Mouse (Mus musculus): ENCODE measurements around the gene Zfp609.
"Not testable (repeated sequence)": the region's sequence is repeated elsewhere in the genome, so short reads cannot be mapped to it uniquely, and the experiment has no call there.

Gene Zfp609

GRCm38 (mm10) chr9:65818402-65818801 lies 9.0 kb downstream of the Zfp609 start:
- no peak for DNase-seq (ENCODE audit: low read depth, low spot score)

GRCm38 (mm10) chr9:65812841-65813240 lies 14.5 kb downstream of the Zfp609 start:
- DNase-seq (ENCODE audit: low read depth, low spot score): no peak

- DNase-seq (ENCODE audit: low read depth, low spot score): no peak
Observed at GRCm38 (mm10) chr9:65811784-65812183, 15.6 kb downstream of the Zfp609 start.

GRCm38 (mm10) chr9:65807818-65808217 lies 19.5 kb downstream of the Zfp609 start:
- DNase-seq (ENCODE audit: low read depth, low spot score): no peak

GRCm38 (mm10) chr9:65807251-65807650 lies 20.1 kb downstream of the Zfp609 start:
- DNase-seq (ENCODE audit: low read depth, low spot score): no peak

GRCm38 (mm10) chr9:65799770-65800169 lies 27.6 kb downstream of the Zfp609 start:
- no peak for DNase-seq (ENCODE audit: low read depth, low spot score)

DNA sequence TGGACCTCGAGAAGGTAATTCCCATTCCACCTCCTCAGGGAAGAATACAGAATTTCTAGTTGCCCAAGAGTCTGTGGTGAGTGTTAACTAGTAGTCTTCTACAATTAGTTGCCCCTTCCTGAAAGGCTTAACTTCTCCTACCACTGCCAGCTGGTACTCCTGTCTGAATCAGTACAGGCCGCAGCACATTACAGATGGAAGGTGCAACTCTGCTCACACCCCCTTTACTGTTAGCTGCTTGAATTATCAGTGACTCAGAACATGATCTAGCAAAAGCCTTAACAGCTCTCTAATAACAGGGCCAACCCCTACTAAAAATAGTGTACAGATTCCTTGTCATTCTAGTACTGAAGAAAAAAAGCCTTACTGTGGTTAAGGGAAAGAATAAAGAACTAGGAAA lies 31.7 kb downstream of the Zfp609 start:
- no peak for DNase-seq (ENCODE audit: low read depth, low spot score)

- no peak for DNase-seq (ENCODE audit: low read depth, low spot score)
Observed at GRCm38 (mm10) chr9:65794313-65794712, 33.1 kb downstream of the Zfp609 start.

- no peak for DNase-seq (ENCODE audit: low read depth, low spot score)
Observed at GRCm38 (mm10) chr9:65793506-65793905, 33.9 kb downstream of the Zfp609 start.

GRCm38 (mm10) chr9:65793086-65793485 lies 34.3 kb downstream of the Zfp609 start:
- no peak for DNase-seq (ENCODE audit: low read depth, low spot score)

DNA sequence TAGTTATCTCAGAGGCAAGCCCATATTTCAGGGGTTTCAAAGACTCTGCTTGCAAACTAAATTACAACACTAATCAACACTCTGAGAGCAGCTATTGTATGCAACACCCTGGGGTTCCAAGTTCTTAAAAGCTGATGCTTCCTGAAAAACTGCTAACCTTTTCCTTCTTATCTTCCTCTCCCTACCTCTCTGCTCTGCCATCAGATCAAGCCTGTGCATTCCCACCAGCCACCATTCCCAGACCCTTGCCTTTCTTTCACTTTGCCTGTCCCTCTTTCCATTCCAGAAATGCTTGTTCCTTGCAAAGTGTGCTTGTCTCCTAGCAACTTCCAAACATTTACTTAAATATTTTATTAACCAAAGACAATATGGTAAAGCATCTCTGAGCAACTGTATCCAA lies 35.5 kb downstream of the Zfp609 start:
- DNase-seq (ENCODE audit: low read depth, low spot score): no peak

- DNase-seq (ENCODE audit: low read depth, low spot score): no peak
Observed at GRCm38 (mm10) chr9:65791106-65791505, 36.3 kb downstream of the Zfp609 start.

DNA sequence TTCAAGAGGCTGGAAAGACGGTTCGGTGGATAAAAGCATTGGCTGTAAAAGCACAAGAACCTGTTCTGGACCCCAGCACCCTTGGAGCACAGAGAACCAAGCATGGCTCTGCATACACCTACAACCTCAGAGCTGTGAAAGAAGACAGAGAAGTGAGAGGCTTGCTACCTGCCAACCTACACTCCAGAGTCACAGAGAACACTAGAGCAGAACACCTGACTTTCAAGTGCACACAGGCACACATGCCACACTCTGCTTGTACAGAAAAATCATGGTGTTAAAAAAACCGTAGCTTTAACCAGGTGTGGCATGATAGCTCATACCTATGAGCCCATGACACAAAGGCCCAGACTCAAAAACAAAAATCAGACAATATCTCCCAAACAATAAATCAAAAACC lies 37.6 kb downstream of the Zfp609 start:
- DNase-seq (ENCODE audit: low read depth, low spot score): no peak

DNA sequence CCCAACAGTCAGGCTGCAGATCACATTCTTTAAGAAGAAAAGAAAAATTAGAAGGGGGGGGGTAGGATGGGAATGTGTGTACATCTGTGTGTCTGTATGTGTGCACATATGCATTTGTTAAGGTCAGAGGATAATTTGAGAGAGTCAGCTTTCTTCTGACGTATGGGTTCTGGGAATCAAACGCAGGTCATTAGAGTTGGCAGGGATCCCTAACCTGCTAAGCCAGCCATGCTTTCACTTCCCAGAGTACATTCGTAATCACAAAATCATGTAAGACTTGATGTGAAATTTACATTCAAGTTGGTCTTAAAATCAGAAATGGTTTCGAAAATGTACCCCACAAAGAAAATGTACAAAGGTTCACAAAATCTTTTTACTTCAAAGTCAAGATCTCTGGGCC lies 38.8 kb downstream of the Zfp609 start:
- no peak for DNase-seq (ENCODE audit: low read depth, low spot score)

- DNase-seq (ENCODE audit: low read depth, low spot score): no peak
Observed at GRCm38 (mm10) chr9:65787829-65788344, 39.5 kb downstream of the Zfp609 start.

DNA sequence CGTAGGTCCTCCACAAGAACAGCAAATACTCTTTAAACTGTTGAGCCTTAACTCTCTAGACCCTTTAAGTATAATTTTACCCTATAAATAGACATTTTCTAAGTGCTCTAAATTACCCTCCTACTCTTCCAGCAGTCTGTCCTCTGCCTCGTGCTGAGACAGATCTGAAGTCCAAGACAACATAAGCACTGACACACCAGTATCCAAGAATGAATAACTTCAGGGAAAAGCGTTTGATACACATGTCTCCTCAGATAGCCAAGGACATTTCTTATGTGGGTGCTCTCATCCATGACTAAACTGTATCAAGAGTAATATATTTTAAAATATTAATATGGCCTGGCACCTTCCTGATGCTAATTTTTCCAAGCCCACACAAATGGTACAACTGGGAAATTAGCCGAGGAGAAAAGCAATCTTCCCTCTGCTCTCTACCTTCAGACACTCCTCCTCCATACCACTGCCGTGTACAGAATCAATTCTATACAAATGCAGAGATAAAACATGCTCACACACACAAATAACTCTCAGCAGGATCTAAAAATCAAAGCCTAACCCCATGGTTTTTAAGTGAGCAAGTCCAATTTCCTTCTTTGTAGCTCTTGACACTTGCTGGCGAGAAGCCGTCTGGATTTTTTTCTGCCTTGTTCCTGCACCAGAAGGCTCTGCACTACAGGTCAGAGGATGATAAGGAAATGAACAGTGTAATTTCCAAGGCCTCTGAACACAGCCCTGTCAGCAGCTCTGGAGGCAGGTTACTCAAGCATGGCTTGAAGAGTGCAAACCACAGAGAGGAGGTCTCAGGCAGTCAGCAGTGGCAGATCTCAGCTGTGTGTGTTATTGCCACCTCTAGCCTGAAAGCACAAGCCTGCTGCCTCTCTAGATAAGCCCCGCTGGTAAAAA lies 40.2 kb downstream of the Zfp609 start:
- DNase-seq (ENCODE audit: low read depth, low spot score): no peak

- DNase-seq (ENCODE audit: low read depth, low spot score): no peak
Observed at GRCm38 (mm10) chr9:65785772-65786368, 41.5 kb downstream of the Zfp609 start.

- DNase-seq (ENCODE audit: low read depth, low spot score): not testable (repeated sequence)
Observed at GRCm38 (mm10) chr9:65779619-65780018, 47.7 kb downstream of the Zfp609 start.

DNA sequence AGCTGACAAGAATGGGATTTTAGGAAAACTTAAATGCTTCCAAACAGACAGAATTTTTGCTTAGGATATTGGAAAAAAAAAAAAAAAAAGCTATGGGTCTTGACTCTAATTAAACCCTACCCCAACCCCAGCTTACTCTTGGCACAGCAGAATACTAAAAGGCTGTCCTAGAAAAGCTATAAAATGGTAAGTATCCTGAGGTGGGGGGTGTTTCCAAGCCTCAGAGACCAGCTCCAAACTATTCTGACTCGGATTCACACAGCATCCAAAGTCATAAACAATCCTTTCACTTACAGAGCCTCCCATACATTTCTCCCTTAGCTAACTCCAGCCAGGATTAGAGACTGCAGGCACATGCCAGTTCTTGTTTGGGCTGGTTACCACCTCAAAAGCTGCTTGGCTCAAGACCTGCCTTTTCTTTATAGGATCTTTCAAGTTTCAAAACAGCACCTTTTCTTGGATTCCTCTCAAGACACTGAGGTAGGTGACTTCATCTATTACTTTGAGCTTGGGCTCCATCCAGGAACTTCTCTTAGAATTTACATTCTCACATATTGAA lies 50.4 kb downstream of the Zfp609 start:
- no peak for DNase-seq (ENCODE audit: low read depth, low spot score)

DNA sequence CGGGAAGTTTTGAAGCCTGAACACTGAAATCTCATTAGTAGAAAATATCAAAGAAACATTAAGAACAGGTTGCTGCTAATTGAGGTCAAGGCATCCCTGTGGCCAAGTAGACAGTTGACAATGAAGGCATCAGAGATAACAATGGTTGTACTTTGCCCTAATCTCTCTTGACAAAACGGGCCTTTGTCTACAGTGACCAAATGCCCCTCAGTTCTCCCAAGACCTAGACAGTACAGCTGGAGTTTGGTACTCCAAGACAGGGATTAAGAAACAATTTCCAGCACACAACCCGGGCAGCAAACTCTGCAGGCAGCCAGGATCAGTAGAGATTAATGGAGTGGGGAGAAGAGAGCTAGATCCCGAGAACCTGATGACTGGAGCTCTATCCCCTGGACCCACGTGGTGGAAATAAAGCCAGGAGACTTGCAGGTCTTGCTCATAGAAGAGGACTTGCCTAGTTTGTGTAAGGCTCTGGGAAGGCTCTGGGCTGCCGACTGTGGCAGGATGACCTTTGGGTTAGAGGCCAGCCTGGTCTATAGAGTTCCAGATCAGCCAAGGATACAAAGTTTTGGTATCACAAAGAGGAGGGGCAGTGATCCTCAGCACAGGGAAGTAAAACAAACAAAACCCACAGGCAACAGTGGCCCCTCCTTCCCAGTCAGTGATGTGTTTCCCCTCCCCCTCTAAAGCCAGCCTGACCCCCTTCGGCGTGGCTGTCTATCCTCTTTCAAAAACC lies 51.1 kb downstream of the Zfp609 start:
- no peak for DNase-seq (ENCODE audit: low read depth, low spot score)

DNA sequence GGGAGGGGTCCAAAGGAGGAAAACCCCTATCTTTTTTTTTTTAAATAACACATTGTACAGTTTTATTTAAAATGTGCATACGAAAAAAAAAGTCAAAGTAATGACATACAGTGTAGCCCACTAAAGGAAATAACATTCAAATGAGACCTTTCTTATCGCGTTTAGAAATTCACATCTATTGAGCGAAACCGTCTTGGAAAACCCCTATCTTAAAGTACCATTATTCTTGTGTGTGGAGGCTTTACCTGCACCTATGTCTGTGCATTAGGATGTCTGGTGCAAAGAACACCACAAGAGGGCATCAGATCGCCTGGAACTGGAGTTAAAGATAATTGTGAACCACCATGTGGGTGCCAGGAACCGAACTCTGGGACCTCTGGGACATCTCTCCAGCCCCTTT lies 53.6 kb downstream of the Zfp609 start:
- no peak for DNase-seq (ENCODE audit: low read depth, low spot score)
